Mouse (Mus musculus) stomach, embryonic 14.5 days (tissue): ENCODE data around the gene Zfp598. TPM values are rescaled to one million over a fixed set of nuclear protein-coding genes. Genes with fewer than 3 reads are reported as not detected.
A peak's percentile ranks its signal among the peaks of the same experiment; 100 is the strongest.
"Not testable (repeated sequence)": the region's sequence is repeated elsewhere in the genome, so short reads cannot be mapped to it uniquely, and the experiment has no call there.

Experiments used
- ATAC-seq: fragments of 200-750 bp; cut with Nextera tagmentation; 2 replicates; pipeline ENCODE4 v1.8.0; 2017; ENCODE audit warnings: low read depth, moderate TSS enrichment; ENCODE audit not compliant: insufficient number of reproducible peaks, insufficient read depth, low FRiP score
- H3K27ac ChIP-seq: fragments of 300-500 bp; sonication (generic); 2 replicates; pipeline ENCODE4 v1.5.1; 2014; ENCODE audit warnings: mild to moderate bottlenecking, low read length, moderate library complexity, mixed read lengths
- H3K27me3 ChIP-seq: fragments of 300-500 bp; sonication (generic); 2 replicates; pipeline ENCODE4 v1.6.1; 2014; ENCODE audit warnings: low read length, control low read depth, mixed read lengths; ENCODE audit not compliant: control insufficient read depth, insufficient read depth
- H3K36me3 ChIP-seq: fragments of 300-500 bp; sonication (generic); 2 replicates; pipeline ENCODE4 v1.6.1; 2014; ENCODE audit warnings: mild to moderate bottlenecking, control low read depth, low read length, moderate library complexity, mixed read lengths; ENCODE audit not compliant: control insufficient read depth, insufficient read depth
- H3K4me1 ChIP-seq: fragments of 300-500 bp; sonication (generic); 2 replicates; pipeline ENCODE4 v1.6.1; 2014; ENCODE audit warnings: low read length, control low read depth, mixed read lengths; ENCODE audit not compliant: control insufficient read depth, insufficient read depth
- H3K4me2 ChIP-seq: fragments of 300-500 bp; sonication (generic); replicated peaks from 2 replicates; pipeline ENCODE4 v1.6.1; 2014; ENCODE audit warnings: low read depth, low read length, control low read depth
- H3K4me3 ChIP-seq: fragments of 300-500 bp; sonication (generic); 2 replicates; pipeline ENCODE4 v1.5.1; 2014; ENCODE audit warnings: low read depth, low read length, control low read depth
- H3K9ac ChIP-seq: fragments of 300-500 bp; sonication (generic); replicated peaks from 2 replicates; pipeline ENCODE4 v1.6.1; 2014; ENCODE audit warnings: low read depth, mild to moderate bottlenecking, control low read depth, low read length, moderate library complexity, mixed read lengths
- H3K9me3 ChIP-seq: fragments of 300-500 bp; sonication (generic); 2 replicates; pipeline ENCODE4 v1.6.1; 2016; ENCODE audit warnings: low read depth, low read length, control low read depth; ENCODE audit not compliant: control insufficient read depth
- WGBS: fragments of 180-500 bp; shearing (Covaris S2); extraction: QIAGEN DNeasy Blood & Tissue Kit; methylation state at CpG from one replicate; pipeline ENCODE4 v1.1.7; 2014; 5-methylcytosine and 5-hydroxymethylcytosine counted together
- polyA plus RNA-seq: library from polyadenylated mRNA; unstranded; fragments of >200 nt; fragmentation: Nextera tagmentation; extraction: Ambion mirVana; gene quantifications from 2 replicates; pipeline ENCODE4 v1.2.1, GENCODE M21; 2014

Zfp598 gene
- polyA plus RNA-seq, 1 experiment from 2014 or later = 24.8 TPM

DNA sequence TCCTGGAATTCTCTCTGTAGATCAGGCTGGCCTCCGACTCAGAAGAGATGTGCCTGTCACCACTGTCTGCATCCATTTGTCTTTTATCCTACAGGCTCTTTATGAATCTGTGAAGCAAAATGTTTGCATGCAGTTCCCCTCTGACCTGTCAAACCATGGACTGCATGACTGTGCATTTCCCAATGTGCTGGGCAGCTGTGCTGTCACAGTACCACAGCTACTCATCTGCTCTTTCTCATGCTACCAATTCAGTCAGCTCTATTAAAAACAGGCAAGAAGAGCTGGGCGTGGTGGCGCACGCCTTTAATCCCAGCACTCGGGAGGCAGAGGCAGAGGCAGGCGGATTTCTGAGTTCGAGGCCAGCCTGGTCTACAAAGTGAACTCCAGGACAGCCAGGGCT lies 2.5 kb upstream of the Zfp598 start:
- not testable (repeated sequence) for H3K36me3 ChIP-seq, H3K27ac ChIP-seq, H3K9ac ChIP-seq, H3K9me3 ChIP-seq, ATAC-seq, H3K4me3 ChIP-seq, H3K27me3 ChIP-seq, H3K4me2 ChIP-seq
- WGBS = 66% methylated on average over 7 of the region's 7 CpGs
- H3K4me1 ChIP-seq = peaks cover 23% of the 10 kb centered on the region

DNA sequence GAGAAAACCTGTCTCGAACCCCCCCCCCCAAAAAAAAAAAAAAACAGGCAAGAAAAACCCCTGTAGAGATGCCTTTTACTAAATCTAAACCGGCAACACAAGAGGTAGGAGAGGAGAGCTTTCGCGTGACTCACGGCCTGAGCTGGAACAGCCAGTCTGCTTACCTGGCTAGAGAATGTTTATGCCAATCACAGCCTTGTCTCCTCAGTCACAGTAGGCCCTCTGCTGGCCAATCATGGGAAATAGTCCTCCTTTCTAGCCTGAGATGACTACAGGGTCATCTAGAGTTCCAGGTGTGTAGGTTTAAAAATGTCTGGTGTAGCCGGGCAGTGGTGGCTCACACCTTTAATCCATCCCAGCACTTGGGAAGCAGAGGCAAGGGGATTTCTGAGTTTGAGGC lies 2.1 kb upstream of the Zfp598 start:
- no peak overlapping the region for H3K4me2 ChIP-seq
- H3K4me3 ChIP-seq = no peak overlapping the region
- no peak overlapping the region for H3K27ac ChIP-seq
- peak; percentile 33; the same call in 1 of the 2 replicates for ATAC-seq
- H3K27me3 ChIP-seq = no peaks in the 10 kb centered on the region
- peaks cover 27% of the 10 kb centered on the region for H3K4me1 ChIP-seq
- H3K9me3 ChIP-seq = no peaks in the 10 kb centered on the region
- 21% methylated on average over 6 of the region's 6 CpGs for WGBS
- H3K36me3 ChIP-seq = no peaks in the 10 kb centered on the region
- no peak overlapping the region for H3K9ac ChIP-seq

DNA sequence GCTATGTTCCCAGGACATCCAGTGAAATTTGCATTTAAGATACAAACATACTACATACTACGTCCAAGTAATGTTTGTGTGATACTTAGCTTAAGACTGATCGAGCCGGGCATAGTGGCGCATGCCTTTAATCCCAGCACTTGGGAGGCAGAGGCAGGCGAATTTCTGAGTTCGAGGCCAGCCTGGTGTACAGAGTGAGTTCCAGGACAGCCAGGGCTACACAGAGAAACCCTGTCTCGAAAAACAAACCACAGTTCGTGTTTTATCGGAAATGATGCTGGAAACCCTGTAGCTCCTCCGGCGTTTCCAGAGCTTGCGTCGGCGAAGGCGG lies 308 bp upstream of the Zfp598 start:
- Histone ChIP-seq H3K27ac (peak overlapping the region; percentile 74; the same call in 1 of the 2 replicates), H3K9ac (0 out of 2 replicates have a peak overlapping the region, but pooled peaks have one; percentile 95), H3K4me2 (peak overlapping the region; percentile 69), H3K4me3 (peak overlapping the region; percentile 91), H3K4me1 (peaks cover 29% of the 10 kb centered on the region)
- H3K36me3 ChIP-seq, H3K27me3 ChIP-seq, ATAC-seq, H3K9me3 ChIP-seq: not testable (repeated sequence)
- 7% methylated on average over 15 of the region's 15 CpGs for WGBS

DNA sequence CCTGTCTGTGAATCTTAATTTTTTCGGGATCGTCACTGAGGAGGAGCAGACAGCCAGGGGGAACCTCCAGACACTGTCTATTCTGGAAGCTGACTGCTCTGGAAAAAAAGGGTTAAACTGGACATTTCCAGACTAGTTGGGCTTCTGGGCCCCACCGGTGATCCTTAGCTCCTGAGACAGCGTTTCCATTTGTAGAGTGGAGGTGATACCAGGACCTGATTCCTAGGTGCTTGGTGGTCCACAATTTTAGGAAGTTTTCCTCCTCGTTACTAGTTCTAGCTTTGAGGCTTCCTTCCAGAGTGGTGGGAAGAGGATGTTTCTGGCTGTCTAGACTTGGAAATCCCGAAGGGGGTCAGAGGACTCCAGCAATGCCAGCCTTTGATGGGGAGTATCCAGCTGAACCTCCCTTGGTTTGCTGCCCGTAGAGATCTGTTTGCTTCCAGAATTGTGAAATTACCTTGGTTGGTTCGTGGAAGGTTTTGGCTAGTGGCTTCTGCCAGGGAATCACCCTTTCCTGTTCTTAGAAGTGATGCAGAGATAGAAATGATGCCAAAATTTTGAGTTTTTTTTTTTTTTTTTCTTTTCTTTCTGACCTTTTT lies 858 bp downstream of the Zfp598 start:
- Histone ChIP-seq H3K4me1 (peaks cover 29% of the 10 kb centered on the region), H3K27me3 (no peaks in the 10 kb centered on the region)
- WGBS = 9% methylated on average over 8 of the region's 8 CpGs

DNA sequence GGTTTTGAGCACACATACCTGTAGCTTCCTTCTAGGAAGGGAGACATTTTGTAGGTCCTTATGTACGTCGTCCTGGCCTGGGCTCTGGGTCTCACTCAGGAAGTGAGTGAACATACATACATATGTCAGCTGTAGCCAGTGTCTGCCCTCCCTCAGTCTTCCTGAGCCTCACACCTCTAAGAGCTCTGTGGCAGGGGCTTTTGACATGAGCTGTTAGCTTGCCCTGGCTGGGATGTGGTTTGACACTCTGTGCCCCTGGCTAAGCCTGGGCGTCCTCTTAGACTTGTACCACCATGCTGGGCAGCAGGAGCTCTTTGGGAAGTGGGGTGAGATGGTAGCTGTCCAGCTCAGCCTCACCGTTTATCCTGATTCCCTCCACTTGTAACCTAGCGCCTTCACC lies 1.9 kb downstream of the Zfp598 start:
- no peak overlapping the region for H3K9ac ChIP-seq
- H3K4me3 ChIP-seq = peak overlapping the region; percentile 91; the same call in 1 of the 2 replicates

More for the DNA sequence above, 858 bp downstream of the Zfp598 start:
- ATAC-seq = no peak
- Histone ChIP-seq H3K9me3 (no peaks in the 10 kb centered on the region), H3K4me2 (peak overlapping the region; percentile 69), H3K9ac (peak overlapping the region; percentile 95), H3K36me3 (no peaks in the 10 kb centered on the region), H3K27ac (peak overlapping the region; percentile 74; the same call in 1 of the 2 replicates), H3K4me3 (peak overlapping the region; percentile 91)

DNA sequence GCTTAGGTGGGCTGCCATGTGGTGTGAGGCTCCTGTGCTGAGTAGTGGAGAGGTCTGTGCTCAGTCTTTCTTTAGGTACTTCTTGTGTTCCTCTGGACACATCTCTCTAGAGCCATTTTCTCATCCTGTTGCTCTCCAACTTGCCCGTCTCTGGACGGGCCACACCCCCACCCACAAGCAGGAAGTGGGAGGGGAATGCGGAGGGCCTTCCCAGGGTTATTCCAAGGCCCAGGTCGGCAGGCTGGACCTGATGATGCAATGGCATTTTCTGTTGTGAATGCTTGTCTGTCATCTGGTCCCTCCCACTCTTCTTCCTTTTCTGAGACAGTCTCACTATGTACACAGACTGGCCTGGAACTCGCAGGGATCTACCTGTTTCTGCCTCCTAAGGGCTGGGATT lies 2.7 kb downstream of the Zfp598 start:
- Histone ChIP-seq H3K4me3 (no peak overlapping the region), H3K36me3 (peaks cover 3% of the 10 kb centered on the region), H3K27ac (no peak overlapping the region), H3K9me3 (no peaks in the 10 kb centered on the region), H3K27me3 (no peaks in the 10 kb centered on the region), H3K4me2 (peak overlapping the region; percentile 17; the same call in 1 of the 2 replicates), H3K9ac (no peak overlapping the region), H3K4me1 (peaks cover 29% of the 10 kb centered on the region)
- no peak for ATAC-seq
- WGBS = 21% methylated on average over 5 of the region's 5 CpGs

More for the DNA sequence above, 1.9 kb downstream of the Zfp598 start:
- ATAC-seq = no peak
- peak overlapping the region; percentile 69; the same call in 1 of the 2 replicates for H3K4me2 ChIP-seq
- H3K36me3 ChIP-seq = no peaks in the 10 kb centered on the region
- peaks cover 29% of the 10 kb centered on the region for H3K4me1 ChIP-seq
- no peak overlapping the region for H3K27ac ChIP-seq
- H3K9me3 ChIP-seq = no peaks in the 10 kb centered on the region
- WGBS = 61% methylated on average over 5 of the region's 5 CpGs
- H3K27me3 ChIP-seq = no peaks in the 10 kb centered on the region

DNA sequence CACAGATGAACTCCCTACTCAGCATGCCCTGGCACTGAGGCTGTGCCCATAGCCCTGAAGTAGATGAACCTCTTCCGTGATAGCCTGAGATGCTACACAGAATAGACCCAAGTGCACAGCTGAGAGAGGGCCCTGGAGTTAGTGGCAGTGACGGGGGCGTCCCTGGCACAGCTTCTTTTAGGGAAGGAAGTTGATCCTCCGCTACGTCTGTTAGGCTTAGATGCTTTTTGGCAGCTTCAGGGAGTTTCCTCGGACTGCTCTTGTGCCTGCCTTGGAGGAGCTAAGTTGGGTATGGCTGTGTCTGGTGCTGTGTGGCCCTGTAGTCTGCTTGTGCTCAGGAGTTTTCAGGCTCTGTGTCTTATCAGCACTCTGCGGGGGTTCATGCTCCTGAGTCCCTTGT lies 4.8 kb downstream of the Zfp598 start:
- H3K4me3 ChIP-seq = no peak overlapping the region
- H3K27me3 ChIP-seq = no peaks in the 10 kb centered on the region
- no peaks in the 10 kb centered on the region for H3K9me3 ChIP-seq
- WGBS = 80% methylated on average over 7 of the region's 7 CpGs
- peaks cover 23% of the 10 kb centered on the region for H3K4me1 ChIP-seq
- no peak overlapping the region for H3K27ac ChIP-seq
- peaks cover 20% of the 10 kb centered on the region for H3K36me3 ChIP-seq
- no peak for ATAC-seq
- no peak overlapping the region for H3K4me2 ChIP-seq
- H3K9ac ChIP-seq = no peak overlapping the region

DNA sequence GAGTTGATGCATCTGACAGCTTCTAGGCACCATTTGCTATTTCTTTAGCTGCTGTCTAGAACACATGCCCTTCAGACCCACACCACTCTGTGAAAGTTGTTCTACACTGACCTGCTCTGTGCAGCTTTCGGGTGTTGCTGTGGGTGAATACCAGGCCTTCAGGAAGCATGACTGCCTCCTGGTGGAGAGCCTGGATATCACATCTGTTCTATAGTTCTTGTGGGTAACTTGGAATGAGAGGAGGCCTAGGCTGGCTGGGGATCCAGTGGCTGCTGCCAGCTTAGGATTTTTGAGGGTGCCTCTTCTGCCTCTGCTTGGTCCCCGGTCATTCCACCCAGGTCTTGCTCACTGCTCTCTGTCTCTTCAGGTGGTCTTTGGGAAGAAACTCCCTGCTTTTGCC lies 6.7 kb downstream of the Zfp598 start:
- Histone ChIP-seq H3K4me1 (peaks cover 14% of the 10 kb centered on the region), H3K9me3 (no peaks in the 10 kb centered on the region), H3K4me2 (no peak overlapping the region), H3K27ac (no peak overlapping the region), H3K36me3 (peaks cover 38% of the 10 kb centered on the region), H3K9ac (no peak overlapping the region), H3K4me3 (no peak overlapping the region), H3K27me3 (no peaks in the 10 kb centered on the region)
- 65% methylated on average over 2 of the region's 2 CpGs for WGBS
- no peak for ATAC-seq

DNA sequence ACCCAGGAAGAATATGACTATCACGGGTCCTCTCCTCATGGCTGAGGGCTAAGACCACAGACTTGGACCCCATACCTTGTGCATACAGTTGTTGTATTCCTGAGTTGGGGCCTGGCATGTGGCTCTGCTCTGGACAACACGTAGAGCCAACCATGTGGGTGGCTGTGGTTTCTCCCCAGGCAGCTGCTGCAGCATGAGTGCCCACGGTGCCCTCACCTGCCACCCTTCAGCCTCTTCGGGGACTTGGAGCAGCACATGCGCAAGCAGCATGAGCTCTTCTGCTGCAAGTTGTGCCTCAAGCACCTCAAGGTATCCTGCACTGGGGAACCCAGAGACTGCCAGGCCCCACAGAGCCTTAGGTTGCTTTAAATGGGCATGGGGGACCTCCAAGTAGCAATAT lies 7.4 kb downstream of the Zfp598 start:
- no peak overlapping the region for H3K27ac ChIP-seq
- no peak for ATAC-seq
- H3K9me3 ChIP-seq = no peaks in the 10 kb centered on the region
- WGBS = 93% methylated on average over 5 of the region's 5 CpGs
- H3K4me2 ChIP-seq = no peak overlapping the region
- no peak overlapping the region for H3K9ac ChIP-seq
- H3K36me3 ChIP-seq = peaks cover 45% of the 10 kb centered on the region
- H3K27me3 ChIP-seq = no peaks in the 10 kb centered on the region
- H3K4me1 ChIP-seq = peaks cover 7% of the 10 kb centered on the region
- H3K4me3 ChIP-seq = no peak overlapping the region
